Mouse (Mus musculus) forebrain, embryonic 10.5 days (tissue): Measurements from ENCODE around the gene Tmem135. TPM values are rescaled to one million over a fixed set of nuclear protein-coding genes. Genes with fewer than 3 reads are reported as not detected.

Experiments used
- DNase-seq: peaks from one replicate; pipeline ENCODE4 v3.0.0-alpha.2; 2017; ENCODE audit warnings: low spot score; ENCODE audit errors: extremely low spot score
- H3K27ac ChIP-seq: fragments of 300-500 bp; sonication (generic); 2 replicates; pipeline ENCODE4 v1.5.1; 2016; ENCODE audit warnings: mild to moderate bottlenecking
- H3K27me3 ChIP-seq: fragments of 300-500 bp; sonication (generic); 2 replicates; pipeline ENCODE4 v1.6.1; 2016; ENCODE audit warnings: mild to moderate bottlenecking; ENCODE audit not compliant: poor library complexity, severe bottlenecking
- H3K36me3 ChIP-seq: fragments of 300-500 bp; sonication (generic); replicated peaks from 2 replicates; pipeline ENCODE4 v1.6.1; 2016; ENCODE audit warnings: mild to moderate bottlenecking, moderate library complexity
- H3K4me1 ChIP-seq: fragments of 300-500 bp; sonication (generic); 2 replicates; pipeline ENCODE4 v1.6.1; 2016
- H3K4me3 ChIP-seq: fragments of 300-500 bp; sonication (generic); 2 replicates; pipeline ENCODE4 v1.5.1; 2016; ENCODE audit warnings: mild to moderate bottlenecking, moderate library complexity
- H3K9me3 ChIP-seq: fragments of 300-500 bp; sonication (generic); 2 replicates; pipeline ENCODE4 v1.6.1; 2016; ENCODE audit warnings: mild to moderate bottlenecking, moderate library complexity
- WGBS: fragments of 180-500 bp; shearing (Covaris S2); methylation state at CpG from one replicate; pipeline ENCODE4 v1.1.7; 2016; 5-methylcytosine and 5-hydroxymethylcytosine counted together
- polyA plus RNA-seq: library from polyadenylated mRNA; unstranded; fragments of >200 nt; fragmentation: Nextera tagmentation; extraction: Ambion mirVana; gene quantifications from 2 replicates; pipeline ENCODE4 v1.2.1, GENCODE M21; 2016

Tmem135 gene
- polyA plus RNA-seq, 1 experiment from 2014 or later = 16.5 TPM

GRCm38 (mm10) chr7:89173018-89173417 is 231.0 kb downstream of the Tmem135 start:
- no peaks in the 10 kb centered on the region for H3K9me3 ChIP-seq
- 86% methylated on average over 1 of the region's 1 CpGs for WGBS
- H3K4me3 ChIP-seq = no peak overlapping the region
- no peak for DNase-seq
- no peaks in the 10 kb centered on the region for H3K4me1 ChIP-seq
- no peaks in the 10 kb centered on the region for H3K36me3 ChIP-seq
- no peak overlapping the region for H3K27ac ChIP-seq
- H3K27me3 ChIP-seq = no peaks in the 10 kb centered on the region

GRCm38 (mm10) chr7:89171790-89172467 is 232.1 kb downstream of the Tmem135 start:
- no peaks in the 10 kb centered on the region for H3K27me3 ChIP-seq
- H3K9me3 ChIP-seq = no peaks in the 10 kb centered on the region
- peaks cover 8% of the 10 kb centered on the region for H3K4me1 ChIP-seq
- no peaks in the 10 kb centered on the region for H3K36me3 ChIP-seq
- no peak overlapping the region for H3K4me3 ChIP-seq
- 85% methylated on average over 4 of the region's 4 CpGs for WGBS
- H3K27ac ChIP-seq = no peak overlapping the region
- DNase-seq = no peak

- H3K4me3 ChIP-seq = no peak overlapping the region
- H3K4me1 ChIP-seq = peaks cover 17% of the 10 kb centered on the region
- WGBS = 52% methylated on average over 2 of the region's 2 CpGs
- H3K27ac ChIP-seq = no peak overlapping the region
- no peaks in the 10 kb centered on the region for H3K27me3 ChIP-seq
- no peaks in the 10 kb centered on the region for H3K9me3 ChIP-seq
- peak; percentile 66 for DNase-seq
- no peaks in the 10 kb centered on the region for H3K36me3 ChIP-seq
These were observed 235.4 kb downstream of the Tmem135 start for GRCm38 (mm10) chr7:89168606-89169005.

GRCm38 (mm10) chr7:89165528-89165927 is 238.5 kb downstream of the Tmem135 start:
- H3K36me3 ChIP-seq = no peaks in the 10 kb centered on the region
- no peak for DNase-seq
- H3K4me3 ChIP-seq = no peak overlapping the region
- WGBS = 85% methylated on average over 4 of the region's 4 CpGs
- H3K27me3 ChIP-seq = no peaks in the 10 kb centered on the region
- H3K9me3 ChIP-seq = no peaks in the 10 kb centered on the region
- no peak overlapping the region for H3K27ac ChIP-seq
- peaks cover 17% of the 10 kb centered on the region for H3K4me1 ChIP-seq

- DNase-seq = no peak
- WGBS = 85% methylated on average over 6 of the region's 6 CpGs
- H3K36me3 ChIP-seq = peaks cover 7% of the 10 kb centered on the region; the same call in 1 of the 2 replicates
- H3K27me3 ChIP-seq = no peaks in the 10 kb centered on the region
- no peak overlapping the region for H3K4me3 ChIP-seq
- peaks cover 7% of the 10 kb centered on the region for H3K4me1 ChIP-seq
- H3K27ac ChIP-seq = no peak overlapping the region
- H3K9me3 ChIP-seq = no peaks in the 10 kb centered on the region
These were observed 242.2 kb downstream of the Tmem135 start for GRCm38 (mm10) chr7:89161610-89162378.

- no peak for DNase-seq
- no peaks in the 10 kb centered on the region for H3K27me3 ChIP-seq
- no peak overlapping the region for H3K4me3 ChIP-seq
- peaks cover 16% of the 10 kb centered on the region; the same call in 1 of the 2 replicates for H3K36me3 ChIP-seq
- WGBS = 92% methylated on average over 8 of the region's 8 CpGs
- no peaks in the 10 kb centered on the region for H3K4me1 ChIP-seq
- no peaks in the 10 kb centered on the region for H3K9me3 ChIP-seq
- no peak overlapping the region for H3K27ac ChIP-seq
These were observed 246.7 kb downstream of the Tmem135 start for GRCm38 (mm10) chr7:89157356-89157755.

GRCm38 (mm10) chr7:89156629-89157028 is 247.4 kb downstream of the Tmem135 start:
- Histone ChIP-seq H3K27ac (no peak overlapping the region), H3K4me1 (no peaks in the 10 kb centered on the region), H3K27me3 (no peaks in the 10 kb centered on the region), H3K4me3 (no peak overlapping the region), H3K9me3 (no peaks in the 10 kb centered on the region), H3K36me3 (peaks cover 16% of the 10 kb centered on the region; the same call in 1 of the 2 replicates)
- no peak for DNase-seq
- 89% methylated on average over 4 of the region's 4 CpGs for WGBS

- H3K4me1 ChIP-seq = no peaks in the 10 kb centered on the region
- no peak overlapping the region for H3K27ac ChIP-seq
- H3K36me3 ChIP-seq = peaks cover 19% of the 10 kb centered on the region; the same call in 1 of the 2 replicates
- WGBS = 92% methylated on average over 7 of the region's 7 CpGs
- no peak for DNase-seq
- H3K9me3 ChIP-seq = no peaks in the 10 kb centered on the region
- no peaks in the 10 kb centered on the region for H3K27me3 ChIP-seq
- H3K4me3 ChIP-seq = no peak overlapping the region
These were observed 248.3 kb downstream of the Tmem135 start for GRCm38 (mm10) chr7:89155741-89156140.

- Histone ChIP-seq H3K4me3 (no peak overlapping the region), H3K36me3 (peaks cover 19% of the 10 kb centered on the region; the same call in 1 of the 2 replicates), H3K27me3 (no peaks in the 10 kb centered on the region), H3K27ac (no peak overlapping the region), H3K4me1 (no peaks in the 10 kb centered on the region), H3K9me3 (no peaks in the 10 kb centered on the region)
- 92% methylated on average over 6 of the region's 6 CpGs for WGBS
- DNase-seq = no peak
These were observed 248.8 kb downstream of the Tmem135 start for GRCm38 (mm10) chr7:89155223-89155622.

GRCm38 (mm10) chr7:89151345-89151744 is 252.7 kb downstream of the Tmem135 start:
- Histone ChIP-seq H3K9me3 (no peaks in the 10 kb centered on the region), H3K27ac (no peak overlapping the region), H3K4me1 (no peaks in the 10 kb centered on the region), H3K27me3 (no peaks in the 10 kb centered on the region), H3K36me3 (peaks cover 21% of the 10 kb centered on the region; the same call in 1 of the 2 replicates), H3K4me3 (no peak overlapping the region)
- DNase-seq = no peak
- 78% methylated on average over 6 of the region's 6 CpGs for WGBS

GRCm38 (mm10) chr7:89140640-89141300 is 263.3 kb downstream of the Tmem135 start:
- peaks cover 24% of the 10 kb centered on the region for H3K36me3 ChIP-seq
- no peak for DNase-seq
- H3K9me3 ChIP-seq = no peaks in the 10 kb centered on the region
- H3K4me1 ChIP-seq = no peaks in the 10 kb centered on the region
- no peak overlapping the region for H3K27ac ChIP-seq
- 86% methylated on average over 5 of the region's 5 CpGs for WGBS
- H3K27me3 ChIP-seq = no peaks in the 10 kb centered on the region
- H3K4me3 ChIP-seq = no peak overlapping the region

GRCm38 (mm10) chr7:89134884-89135511 is 269.0 kb downstream of the Tmem135 start:
- no peak for DNase-seq
- H3K36me3 ChIP-seq = no peaks in the 10 kb centered on the region
- H3K27me3 ChIP-seq = no peaks in the 10 kb centered on the region
- H3K4me1 ChIP-seq = no peaks in the 10 kb centered on the region
- H3K4me3 ChIP-seq = no peak overlapping the region
- H3K9me3 ChIP-seq = no peaks in the 10 kb centered on the region
- no peak overlapping the region for H3K27ac ChIP-seq
- WGBS = 91% methylated on average over 5 of the region's 5 CpGs
